In the genomic region with DNA sequence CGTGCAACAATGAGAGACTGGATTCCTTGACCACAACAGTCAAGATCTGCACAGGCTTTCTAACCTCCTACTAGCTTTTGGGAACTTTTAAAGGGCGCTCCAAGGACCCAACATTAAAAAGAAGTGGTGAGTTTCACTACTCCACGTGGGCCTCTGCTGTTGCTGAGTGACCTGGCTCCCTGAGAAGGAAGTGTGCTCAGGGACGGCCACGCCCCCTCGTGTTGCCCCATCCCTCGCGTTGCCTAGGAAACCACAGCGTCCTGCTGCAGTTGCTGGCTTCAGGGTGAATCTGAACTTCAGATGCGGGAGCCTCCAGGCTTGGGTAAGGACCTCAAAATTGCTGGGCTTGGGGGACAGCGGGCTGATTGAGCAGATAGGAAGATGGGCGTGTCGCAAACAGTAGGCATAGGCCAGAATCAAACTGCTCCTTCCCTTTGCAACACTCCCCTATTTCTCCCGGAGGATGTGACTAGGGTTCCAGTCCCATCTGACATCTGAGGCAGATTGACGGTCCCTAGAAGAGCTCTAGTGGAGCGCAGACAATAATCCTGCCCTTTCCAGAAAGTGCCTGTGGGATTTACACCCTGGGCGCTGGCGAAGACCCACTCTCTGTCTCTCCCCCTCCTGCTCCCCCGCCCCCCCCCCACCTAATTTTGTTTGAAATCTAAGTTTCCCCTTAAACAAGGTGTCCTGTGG, we compare ENCODE assay signal across 7 mouse cellular contexts. TPM values are rescaled to one million over a fixed set of nuclear protein-coding genes. Genes with fewer than 3 reads are reported as not detected.
DNase-seq lines count a peak whose midpoint lies in the region; ATAC-seq and TF ChIP-seq lines count a peak whose summit lies in the region.

A gene (plus strand): TSS at position 238 of the 696 bp plus-strand sequence.

- peak within 1 kb of the TSS; percentile 46 for H3K4me2 ChIP-seq in limb, embryonic 12.5 days
- H3K4me2 ChIP-seq in midbrain, embryonic 14.5 days (ENCODE audit: low read length), result peak within 1 kb of the TSS; percentile 34

- no peak within 1 kb of the TSS for H3K9ac ChIP-seq in heart, adult 2 months (ENCODE audit: low read depth, low read length)
- H3K9ac ChIP-seq in limb, embryonic 12.5 days (replicated peaks), result no peak within 1 kb of the TSS
- H3K9ac ChIP-seq in midbrain, embryonic 14.5 days (replicated peaks; ENCODE audit: low read length), result no peak within 1 kb of the TSS; the same call in 1 of the 2 replicates

- H3K27me3 ChIP-seq in heart, adult 2 months (ENCODE audit: control insufficient read depth, insufficient read depth, low read length), result no peaks in the 10 kb centered on the region
- no peaks in the 10 kb centered on the region for H3K27me3 ChIP-seq in kidney, adult 2 months (replicated peaks; ENCODE audit: control insufficient read depth, insufficient read depth, low read length)
- H3K27me3 ChIP-seq in limb, embryonic 12.5 days, result no peaks in the 10 kb centered on the region
- H3K27me3 ChIP-seq in midbrain, embryonic 14.5 days (ENCODE audit: control insufficient read depth, insufficient read depth, low read length), result no peaks in the 10 kb centered on the region

- H3K36me3 ChIP-seq in heart, adult 2 months (ENCODE audit: control insufficient read depth, insufficient read depth, low read length), result no peaks in the 10 kb centered on the region
- no peaks in the 10 kb centered on the region for H3K36me3 ChIP-seq in kidney, adult 2 months (ENCODE audit: control insufficient read depth, insufficient read depth, low read length)
- H3K36me3 ChIP-seq in limb, embryonic 12.5 days, result no peaks in the 10 kb centered on the region
- no peaks in the 10 kb centered on the region for H3K36me3 ChIP-seq in midbrain, embryonic 14.5 days (ENCODE audit: control insufficient read depth, insufficient read depth, low read length)

- H3K9me3 ChIP-seq in limb, embryonic 12.5 days, result no peaks in the 10 kb centered on the region
- no peaks in the 10 kb centered on the region for H3K9me3 ChIP-seq in midbrain, embryonic 14.5 days (ENCODE audit: control insufficient read depth, low read length)

- WGBS in heart, adult 2 months, result 25% methylated on average over 19 of the region's 19 CpGs
- 15% methylated on average over 19 of the region's 19 CpGs for WGBS in kidney, adult 2 months
- WGBS in limb, embryonic 12.5 days, result 14% methylated on average over 19 of the region's 19 CpGs
- 6% methylated on average over 19 of the region's 19 CpGs for WGBS in midbrain, embryonic 14.5 days

- no peaks in the 10 kb centered on the region for H3K4me1 ChIP-seq in heart, adult 2 months (ENCODE audit: control insufficient read depth, insufficient read depth, low read length)
- H3K4me1 ChIP-seq in kidney, adult 2 months (ENCODE audit: control insufficient read depth, insufficient read depth, low read length), result no peaks in the 10 kb centered on the region
- H3K4me1 ChIP-seq in limb, embryonic 12.5 days (replicated peaks), result peaks cover 13% of the 10 kb centered on the region
- H3K4me1 ChIP-seq in midbrain, embryonic 14.5 days (ENCODE audit: control insufficient read depth, insufficient read depth, low read length), result peaks cover 7% of the 10 kb centered on the region

- no peak within 1 kb of the TSS for H3K27ac ChIP-seq in heart, adult 2 months
- no peak within 1 kb of the TSS for H3K27ac ChIP-seq in kidney, adult 2 months (ENCODE audit: insufficient read depth, low read depth, low read length)
- H3K27ac ChIP-seq in limb, embryonic 12.5 days, result peak within 1 kb of the TSS; percentile 59; the same call in 1 of the 2 replicates
- H3K27ac ChIP-seq in midbrain, embryonic 14.5 days (replicated peaks; ENCODE audit: low read depth, low read length), result no peak within 1 kb of the TSS

- peak; percentile 71; the same call in 1 of the 2 replicates for ATAC-seq in limb, embryonic 12.5 days (ENCODE audit: insufficient number of reproducible peaks, insufficient read depth, low FRiP score, low TSS enrichment, low read depth)
- ATAC-seq in midbrain, embryonic 14.5 days (ENCODE audit: low FRiP score, low TSS enrichment), result no peak

- no peak within 1 kb of the TSS for H3K4me3 ChIP-seq in heart, adult 2 months
- no peak within 1 kb of the TSS for H3K4me3 ChIP-seq in kidney, adult 2 months (ENCODE audit: insufficient read depth, low read depth, low read length)
- no peak within 1 kb of the TSS for H3K4me3 ChIP-seq in limb, embryonic 12.5 days (replicated peaks)
- no peak within 1 kb of the TSS for H3K4me3 ChIP-seq in midbrain, embryonic 14.5 days (replicated peaks; ENCODE audit: low read depth, low read length)

- H3K79me2 ChIP-seq in heart, adult 2 months (replicated peaks; ENCODE audit: control insufficient read depth, insufficient read depth, low read length), result no peaks in the 10 kb centered on the region

- TF ChIP-seq CTCF in heart, adult 2 months (IDR thresholded peaks at IDR 0.05), result no peak
- no peak for TF ChIP-seq CTCF in kidney, adult 2 months (conservative IDR thresholded peaks at IDR 0.05; ENCODE audit: insufficient read depth, insufficient read length, low read depth, low read length)

- TF ChIP-seq EP300 in heart, adult 2 months (IDR thresholded peaks at IDR 0.05; ENCODE audit: insufficient read depth, low read depth, low read length), result no peak

- intact Hi-C loops in heart, adult 2 months (cut with DNase I), result no loop called here

- no peak for TF ChIP-seq POLR2A in heart, adult 2 months (IDR thresholded peaks at IDR 0.05; ENCODE audit: insufficient read depth, low read depth, low read length)
- no peak for TF ChIP-seq POLR2A in kidney, adult 2 months (IDR thresholded peaks at IDR 0.05; ENCODE audit: low read depth, low read length)

- peak; percentile 56 for DNase-seq in WW6 (ENCODE audit: low read depth, low spot score)
- DNase-seq in embryo, embryonic 10.5 days (ENCODE audit: low spot score), result peak; percentile 90
- peak; percentile 52 to 72 for DNase-seq in heart, adult 2 months
- peak; percentile 76 for DNase-seq in kidney, adult 2 months
- DNase-seq in midbrain, embryonic 14.5 days, result peak; percentile 82
- DNase-seq in spleen, postnatal 10 days (ENCODE audit: low spot score in 2 of 2), result peak; percentile 30 to 81

RNA-seq across cellular contexts. Expression of the gene that starts here (rescaled TPM):
- total RNA-seq in heart, adult 2 months (2021), result not detected
- 0.20 TPM in 1 of 2 replicates, not detected in the other for polyA plus RNA-seq in heart, adult 2 months (2012; rRNA removed)
- 0.17 and 0.34 TPM in 2 replicates for polyA plus RNA-seq in kidney, adult 2 months (2012; rRNA removed)
- polyA plus RNA-seq in limb, embryonic 12.5 days (2016; fragmentation: Nextera tagmentation; extraction: Ambion mirVana), result 0.06 TPM in 1 of 2 replicates, not detected in the other
- 0.07 and 0.14 TPM in 2 replicates for polyA plus RNA-seq in midbrain, embryonic 14.5 days (2014; fragmentation: Nextera tagmentation; extraction: Ambion mirVana)

Comparison
In these comparisons a context has a peak if more than half of its experiments do, and no peak if none do; other contexts are left out.
1. Peak in DNase-seq in heart, adult 2 months; RNA of the gene not detected or under 1 TPM.
2. Peak in DNase-seq in kidney, adult 2 months; RNA of the gene not detected or under 1 TPM.
3. Peak in ATAC-seq, H3K27ac ChIP-seq and H3K4me2 ChIP-seq in limb, embryonic 12.5 days; RNA of the gene not detected or under 1 TPM.
4. Peak in DNase-seq and H3K4me2 ChIP-seq in midbrain, embryonic 14.5 days; RNA of the gene not detected or under 1 TPM.